Mouse (Mus musculus) T-cell, adult 2 months (primary cell): Measurements from ENCODE around the gene Epb41l1.
A peak's percentile ranks its signal among the peaks of the same experiment; 100 is the strongest.

Source experiments
- DNase-seq: peaks from one replicate; pipeline ENCODE4 v3.0.0; 2022; ENCODE audit warnings: low spot score

Gene Epb41l1

DNA sequence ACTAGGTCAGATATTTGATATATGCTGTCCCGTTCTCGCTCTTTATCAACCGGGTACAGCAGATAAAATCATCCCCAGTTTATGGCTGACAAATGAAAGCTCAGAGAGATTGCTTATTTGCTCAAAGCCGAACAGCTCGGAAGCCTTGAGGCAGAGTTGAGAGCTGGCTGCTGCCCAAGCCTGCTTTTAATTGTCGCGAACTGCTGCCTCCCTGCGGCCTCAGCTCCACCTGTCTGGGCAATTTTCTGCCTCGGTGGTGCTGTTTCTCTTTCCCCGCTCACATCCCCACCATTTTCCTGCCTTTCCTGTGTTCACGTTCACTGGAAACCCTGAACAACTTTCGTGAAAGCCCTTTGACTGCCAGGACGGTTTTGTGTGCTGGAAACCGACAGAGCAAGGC is 39.8 kb downstream of the Epb41l1 start:
- no peak for DNase-seq

- no peak for DNase-seq
Observed at GRCm38 (mm10) chr2:156462154-156463029, 41.7 kb downstream of the Epb41l1 start.

GRCm38 (mm10) chr2:156464416-156464815 is 43.7 kb downstream of the Epb41l1 start:
- no peak for DNase-seq

GRCm38 (mm10) chr2:156467538-156467937 is 46.8 kb downstream of the Epb41l1 start:
- no peak for DNase-seq

DNA sequence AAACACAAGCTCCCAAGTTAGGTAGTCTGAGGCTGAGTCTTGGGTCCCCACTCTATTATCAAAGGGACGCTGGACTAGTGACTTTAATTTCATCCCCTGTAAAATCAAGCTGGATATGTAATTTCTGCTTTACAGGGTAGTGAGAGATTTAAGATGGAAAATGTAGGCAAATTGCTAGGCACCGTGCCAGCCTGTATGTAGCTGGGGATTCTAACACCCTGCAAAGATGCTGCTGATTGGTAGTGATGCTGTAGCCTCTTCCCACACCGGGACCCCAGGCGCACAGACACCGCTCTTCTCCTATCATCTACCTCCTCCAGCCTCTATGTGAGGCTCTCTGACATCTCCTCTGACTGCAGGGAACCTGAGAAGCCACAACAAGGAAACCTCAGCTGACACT is 48.2 kb downstream of the Epb41l1 start:
- DNase-seq, result no peak

GRCm38 (mm10) chr2:156469508-156469907 is 48.8 kb downstream of the Epb41l1 start:
- no peak for DNase-seq

- no peak for DNase-seq
Observed at GRCm38 (mm10) chr2:156470938-156471337, 50.2 kb downstream of the Epb41l1 start.

DNA sequence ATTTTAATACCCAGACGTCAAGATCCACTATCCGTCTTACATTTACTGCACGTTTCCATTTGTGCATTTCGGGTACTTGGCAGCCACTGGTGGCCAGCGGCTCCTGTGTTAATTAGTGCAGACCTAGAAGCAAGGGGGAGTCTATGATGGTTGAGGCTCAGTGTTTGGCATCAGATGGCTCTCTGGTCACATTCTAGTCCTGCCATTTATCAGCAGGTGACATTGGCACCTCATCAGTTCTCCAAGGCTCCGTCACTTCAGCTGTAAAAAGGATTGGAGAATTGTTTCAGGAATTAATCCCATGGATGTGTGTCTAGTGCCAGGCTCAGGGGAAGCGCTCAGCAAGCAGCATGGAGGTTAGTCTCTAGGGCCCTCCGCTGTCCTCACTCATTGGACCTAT is 51.6 kb downstream of the Epb41l1 start:
- no peak for DNase-seq

DNA sequence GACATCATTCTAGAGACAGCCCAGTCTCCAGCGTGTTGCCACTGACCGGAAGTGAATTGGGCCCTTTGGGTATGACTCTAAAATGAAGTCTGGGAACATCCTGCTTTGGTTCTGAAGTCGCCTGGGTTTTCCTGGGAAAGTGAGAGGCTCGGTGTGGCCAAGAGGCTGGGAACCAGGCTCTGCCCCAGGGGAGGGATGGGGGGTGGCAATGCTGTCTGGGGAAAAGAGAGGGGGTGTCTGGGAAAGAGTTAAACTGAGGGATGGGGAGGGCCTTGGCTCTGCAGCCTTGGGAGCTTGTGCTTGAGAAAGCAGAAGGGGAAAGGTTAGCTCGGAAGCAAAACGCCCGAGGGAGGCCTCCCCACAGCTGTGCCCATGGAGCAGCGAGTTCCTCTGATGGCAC is 53.0 kb downstream of the Epb41l1 start:
- DNase-seq, result no peak

DNA sequence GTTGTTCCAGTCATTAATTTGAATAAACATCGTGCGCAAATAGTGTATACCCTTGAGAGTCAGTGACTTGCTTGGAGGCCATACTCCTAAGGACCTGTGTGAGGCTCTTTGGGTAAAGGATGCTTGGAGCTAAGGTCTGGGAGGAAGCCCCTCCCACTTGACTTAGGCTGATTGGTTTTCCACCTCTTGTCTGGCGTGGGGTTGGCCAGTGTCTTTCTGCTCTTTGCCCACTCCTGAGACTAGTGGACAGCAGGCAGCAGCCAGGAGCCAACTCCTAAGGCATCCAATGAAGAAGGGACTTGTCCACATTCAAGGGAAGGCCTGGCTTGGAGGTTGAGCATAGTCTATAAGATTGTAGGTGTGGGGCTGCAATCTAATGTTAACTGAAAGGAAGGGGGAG is 53.4 kb downstream of the Epb41l1 start:
- no peak for DNase-seq

DNA sequence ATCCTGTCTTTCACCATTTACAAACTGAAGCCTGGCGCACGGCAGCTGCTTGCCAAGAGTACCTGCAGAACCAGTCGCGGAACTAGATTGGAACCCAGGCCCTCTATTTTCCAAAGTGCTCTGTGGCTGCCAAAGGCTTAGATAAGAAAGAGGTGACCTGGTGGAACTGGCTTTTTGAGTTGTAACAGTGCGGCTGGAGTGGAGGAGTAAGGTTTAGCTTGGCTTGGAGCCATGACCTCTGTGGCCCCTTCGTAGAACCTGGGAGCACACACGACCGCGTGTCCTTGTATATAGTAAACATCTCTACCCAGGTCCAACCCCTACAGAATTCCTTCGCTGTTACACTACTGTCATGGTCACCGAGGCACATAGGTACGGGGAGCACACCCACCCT is 54.2 kb downstream of the Epb41l1 start:
- no peak for DNase-seq

DNA sequence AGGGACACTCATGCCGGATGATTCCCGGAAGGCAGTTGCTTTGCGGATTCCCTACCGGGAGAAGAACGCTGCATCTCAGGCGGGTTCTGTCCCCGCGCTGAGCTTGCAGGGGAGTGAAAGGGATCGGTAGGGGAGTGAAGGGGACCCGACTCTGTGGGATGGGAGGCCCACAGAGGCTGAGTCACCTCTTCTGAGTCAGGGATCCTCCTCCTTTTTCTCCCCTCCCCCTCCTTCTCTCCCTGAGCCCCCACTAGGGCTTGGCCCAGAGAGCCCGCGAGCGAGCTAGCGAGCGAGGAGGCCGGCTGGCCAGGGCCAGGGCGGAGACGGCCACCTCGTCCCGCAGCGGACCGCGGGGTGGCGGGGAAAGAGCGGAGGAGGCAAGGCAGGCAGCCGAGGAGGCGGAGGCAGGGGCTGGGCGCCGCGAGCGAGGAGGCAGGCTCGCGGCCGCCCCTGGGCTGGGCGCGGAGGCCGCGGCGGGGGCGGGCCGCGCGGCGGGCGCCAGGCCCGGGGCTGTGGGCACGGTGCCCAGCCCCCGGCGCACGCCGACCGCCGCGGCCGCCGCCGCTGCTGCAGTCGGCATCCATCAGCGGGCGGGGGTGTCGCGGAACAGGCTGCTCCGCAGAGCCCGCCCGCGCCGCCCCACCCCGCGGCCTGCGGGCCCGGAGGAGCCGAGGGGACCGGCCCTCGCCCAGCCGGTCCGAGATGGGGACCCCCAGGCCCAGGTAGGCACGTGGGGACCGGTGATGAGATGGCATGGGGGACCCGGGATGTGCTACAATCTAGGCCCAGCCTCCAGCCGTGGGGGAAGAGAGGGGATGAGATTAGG is 54.8 kb downstream of the Epb41l1 start:
- DNase-seq, result peak; percentile 8

DNA sequence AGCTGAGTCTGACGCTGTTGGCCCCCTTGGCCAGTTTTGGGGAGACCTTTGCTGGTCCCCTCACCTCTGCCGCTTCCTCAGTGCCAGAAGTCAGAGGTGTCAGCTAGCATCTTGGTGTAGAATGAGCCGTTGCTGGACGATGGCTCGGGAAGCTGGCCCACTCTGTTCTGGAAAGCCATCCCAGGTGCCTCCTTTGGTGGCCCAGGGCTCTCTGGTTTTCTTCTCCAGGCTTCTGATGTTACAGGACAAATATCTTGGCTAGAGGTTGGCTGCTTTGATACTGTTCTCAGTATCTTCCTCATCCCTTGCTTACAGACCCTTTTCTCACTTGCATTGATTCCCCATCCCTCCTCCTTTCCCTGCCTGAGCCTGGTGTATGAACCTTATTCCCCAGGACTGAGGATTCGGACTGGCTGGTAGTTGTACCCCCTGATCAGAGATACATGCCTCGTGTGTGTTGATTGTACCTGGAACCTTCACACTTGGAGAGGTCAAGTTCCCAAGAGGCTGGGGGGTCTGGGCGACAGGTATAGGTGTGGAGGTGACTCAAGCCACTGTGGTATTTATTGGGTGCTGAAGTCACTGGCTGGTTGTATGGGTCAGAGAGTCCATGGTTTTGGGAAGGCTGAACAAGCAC is 55.5 kb downstream of the Epb41l1 start:
- no peak for DNase-seq

DNA sequence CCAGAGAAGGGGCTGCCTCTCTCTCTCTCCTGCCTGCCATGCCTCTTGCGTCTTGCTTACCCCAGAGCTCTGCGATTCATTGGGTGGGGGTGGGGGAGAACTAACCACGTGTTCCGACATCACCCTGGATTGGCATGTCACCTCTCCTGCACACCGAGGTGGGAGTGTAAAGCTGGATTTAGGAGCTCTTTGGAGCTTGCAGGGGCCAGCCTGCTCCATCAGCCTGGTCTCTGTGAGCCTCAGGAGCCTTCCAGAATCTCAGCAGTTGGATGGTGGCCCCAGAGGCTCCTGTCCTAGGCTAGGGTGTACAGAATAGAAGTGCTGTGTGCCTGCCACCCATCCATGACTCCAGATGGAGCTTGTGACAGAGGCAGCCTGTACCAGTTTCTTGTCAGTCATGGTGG is 56.0 kb downstream of the Epb41l1 start:
- no peak for DNase-seq

DNA sequence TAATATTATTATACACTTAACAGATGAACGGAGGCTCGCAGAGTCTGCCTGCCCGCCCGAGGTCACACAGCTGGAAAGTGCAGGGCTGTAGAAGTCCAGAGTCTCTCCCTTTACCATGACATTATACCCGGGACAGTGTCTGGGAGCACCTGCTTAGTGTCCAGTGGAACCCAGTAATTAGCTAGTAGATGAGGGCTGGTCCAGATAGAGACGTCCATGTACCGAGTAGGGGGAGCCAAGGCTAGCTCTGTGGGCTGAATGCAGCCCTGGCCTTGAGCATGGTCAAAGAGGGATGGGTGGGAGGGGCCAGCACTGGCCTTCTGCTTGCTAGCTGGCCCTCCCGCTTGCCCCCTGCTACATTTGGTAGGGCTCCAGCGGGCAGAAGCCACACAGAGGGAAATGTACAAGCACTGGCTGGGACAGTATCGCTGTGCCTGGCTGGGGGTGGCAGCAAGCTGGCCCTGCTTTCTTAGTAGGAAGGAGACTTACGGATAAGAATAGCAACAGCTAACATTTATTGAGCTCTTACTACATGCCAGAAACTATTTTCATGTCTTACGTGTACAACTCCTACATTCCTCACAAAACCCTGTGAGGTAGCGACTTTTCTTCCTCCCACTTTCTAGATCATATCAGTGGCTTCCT is 57.5 kb downstream of the Epb41l1 start:
- no peak for DNase-seq

GRCm38 (mm10) chr2:156479833-156480232 is 59.1 kb downstream of the Epb41l1 start:
- no peak for DNase-seq

DNA sequence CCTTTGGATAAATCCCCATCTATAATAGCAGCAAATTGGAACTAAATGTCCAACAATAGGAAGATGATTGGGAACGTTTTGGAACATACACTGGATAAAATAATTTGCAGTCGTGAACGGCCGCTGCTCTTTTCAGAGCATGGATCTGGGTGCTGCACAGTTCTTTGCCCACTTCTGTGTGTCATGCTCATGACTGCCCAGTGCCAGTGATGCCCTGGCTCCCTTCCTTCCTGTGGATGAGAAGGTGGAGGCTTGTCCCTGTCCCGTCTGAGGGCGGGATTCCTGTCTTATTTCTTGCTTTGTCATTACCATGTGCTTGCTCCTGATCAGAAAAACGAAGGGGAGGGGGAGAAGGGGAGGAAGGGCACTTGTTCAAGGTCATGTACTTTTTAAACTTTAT is 59.6 kb downstream of the Epb41l1 start:
- DNase-seq, result no peak

DNA sequence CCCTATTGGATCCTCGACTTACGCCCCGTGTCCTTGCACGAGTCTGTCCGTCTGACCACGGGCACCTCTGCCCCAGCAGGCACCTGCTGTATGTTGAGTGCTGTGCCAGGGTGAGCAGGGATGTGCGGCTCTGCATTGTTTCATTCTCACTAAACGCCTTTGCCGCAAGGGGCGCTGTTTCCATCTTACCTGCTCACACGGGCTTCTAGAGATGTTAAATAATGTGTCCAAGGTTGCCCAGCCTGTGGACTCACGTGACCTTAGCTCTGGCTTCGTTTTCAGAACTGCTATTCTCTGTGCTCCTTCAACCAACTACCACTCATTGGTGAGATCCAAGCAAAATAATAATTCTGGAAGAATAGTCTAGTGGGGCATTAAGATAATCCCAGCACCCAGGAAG is 61.6 kb downstream of the Epb41l1 start:
- DNase-seq, result peak; percentile 59

DNA sequence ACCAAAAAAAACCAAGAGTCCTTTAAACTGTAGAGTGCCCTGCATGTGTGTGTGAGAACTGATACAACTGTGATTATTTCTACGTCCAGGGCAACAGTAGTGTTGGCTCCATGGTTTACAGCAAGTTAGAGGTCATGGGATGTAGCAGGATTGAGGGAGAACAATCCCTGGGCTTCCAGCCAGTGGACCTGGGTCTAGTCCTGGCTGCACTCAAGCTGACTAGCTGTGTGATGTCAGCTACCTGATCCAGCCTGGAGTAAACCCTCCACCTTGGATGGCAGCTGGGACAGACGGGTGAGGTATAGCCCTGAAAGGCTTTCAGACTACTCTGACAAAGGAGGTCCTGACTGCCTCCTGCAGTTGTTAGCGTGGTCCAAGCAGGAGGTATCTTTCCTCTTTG is 62.1 kb downstream of the Epb41l1 start:
- no peak for DNase-seq

DNA sequence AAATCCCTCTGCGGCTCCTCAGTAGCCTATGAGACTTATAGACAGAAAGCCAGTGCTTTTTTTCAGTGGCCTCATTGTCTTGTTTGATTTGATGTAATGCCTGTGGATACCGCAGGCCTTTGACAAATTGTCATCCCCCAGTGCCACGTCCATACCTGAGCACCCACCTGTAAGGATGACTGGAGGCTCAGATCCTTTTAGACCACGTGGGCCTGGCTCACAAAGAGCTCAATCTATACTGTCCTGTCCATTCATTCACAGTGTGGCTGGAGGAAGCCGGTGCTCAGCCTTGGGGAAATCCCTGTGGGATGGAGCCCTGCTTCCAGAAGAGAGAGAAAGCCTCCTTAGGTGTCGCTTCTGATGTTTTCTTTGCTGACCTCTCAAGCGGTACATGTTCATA is 62.5 kb downstream of the Epb41l1 start:
- no peak for DNase-seq

DNA sequence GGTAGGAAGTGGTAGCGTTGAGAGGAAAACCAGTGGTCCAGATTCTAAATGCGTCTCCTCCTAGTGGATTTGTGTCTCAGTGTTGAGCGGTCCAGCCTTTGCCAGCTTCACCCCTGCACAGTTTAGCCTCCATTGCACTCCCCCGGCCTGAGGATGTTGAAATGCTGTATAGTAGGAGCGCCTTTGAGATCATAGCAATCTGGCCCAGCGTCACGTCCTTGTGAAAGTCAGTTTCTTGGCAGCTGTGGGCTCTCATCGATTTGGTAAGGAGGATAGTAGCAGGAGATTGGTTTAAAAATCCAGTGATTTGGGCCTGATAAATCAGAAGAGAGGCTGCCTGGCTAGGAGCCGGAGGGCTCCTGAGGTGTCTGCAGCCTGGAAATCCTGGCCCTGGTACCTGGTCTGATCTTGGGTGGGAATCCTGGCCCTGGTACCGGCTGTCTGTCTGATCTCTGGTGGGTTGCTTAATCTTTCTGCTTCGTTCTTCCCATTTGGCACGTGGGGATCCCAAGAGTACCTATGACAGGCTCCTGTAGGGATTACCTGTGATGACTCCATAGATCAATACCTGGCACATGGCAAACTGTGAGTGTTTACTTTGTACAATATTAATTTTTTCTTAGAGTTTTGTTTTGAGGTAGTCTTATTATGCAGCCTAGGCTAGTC is 65.5 kb downstream of the Epb41l1 start:
- DNase-seq, result no peak
